Mouse (Mus musculus): Measurements from ENCODE around the gene Prg2. TPM values are rescaled to one million over a fixed set of nuclear protein-coding genes. Genes with fewer than 3 reads are reported as not detected.

Gene Prg2
- 0.22 and 0.69 TPM in 2 replicates for polyA plus RNA-seq (2015; fragmentation: Nextera tagmentation; extraction: Ambion mirVana)

DNA sequence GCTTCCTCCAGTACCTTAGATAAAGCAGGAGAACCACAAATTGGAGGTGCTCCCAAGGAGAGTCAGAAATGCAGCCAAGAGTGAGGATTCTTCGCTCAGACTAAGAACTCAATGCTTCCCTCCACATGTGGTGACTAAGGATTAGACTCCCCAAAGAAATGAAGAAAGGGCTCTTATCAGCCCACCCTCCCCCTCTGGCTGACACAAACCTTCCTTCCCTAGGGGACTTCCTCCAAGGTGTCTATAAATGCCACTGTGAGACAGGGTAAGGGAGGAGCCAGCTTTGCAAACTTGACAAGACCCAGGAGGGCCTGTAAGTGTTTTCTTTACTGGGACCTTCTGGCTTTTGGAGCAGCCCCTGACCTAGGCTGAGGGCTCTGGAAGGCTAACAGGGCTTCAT is at the start of gene Prg2:
Gene Prg2 (plus strand): TSS at position 274 of the 400 bp plus-strand sequence.
- Histone ChIP-seq H3K36me3 (no peaks in the 10 kb centered on the region), H3K4me2 (no peak within 1 kb of the TSS), H3K27me3 (replicated peaks) (no peaks in the 10 kb centered on the region), H3K4me1 (no peaks in the 10 kb centered on the region), H3K9ac (replicated peaks) (no peak within 1 kb of the TSS), H3K4me3 (replicated peaks) (no peak within 1 kb of the TSS), H3K9me3 (replicated peaks) (no peaks in the 10 kb centered on the region), H3K27ac (replicated peaks) (no peak within 1 kb of the TSS)
- WGBS, result 58% methylated on average over 1 of the region's 1 CpGs
- no peak for ATAC-seq (ENCODE audit: low FRiP score)

DNA sequence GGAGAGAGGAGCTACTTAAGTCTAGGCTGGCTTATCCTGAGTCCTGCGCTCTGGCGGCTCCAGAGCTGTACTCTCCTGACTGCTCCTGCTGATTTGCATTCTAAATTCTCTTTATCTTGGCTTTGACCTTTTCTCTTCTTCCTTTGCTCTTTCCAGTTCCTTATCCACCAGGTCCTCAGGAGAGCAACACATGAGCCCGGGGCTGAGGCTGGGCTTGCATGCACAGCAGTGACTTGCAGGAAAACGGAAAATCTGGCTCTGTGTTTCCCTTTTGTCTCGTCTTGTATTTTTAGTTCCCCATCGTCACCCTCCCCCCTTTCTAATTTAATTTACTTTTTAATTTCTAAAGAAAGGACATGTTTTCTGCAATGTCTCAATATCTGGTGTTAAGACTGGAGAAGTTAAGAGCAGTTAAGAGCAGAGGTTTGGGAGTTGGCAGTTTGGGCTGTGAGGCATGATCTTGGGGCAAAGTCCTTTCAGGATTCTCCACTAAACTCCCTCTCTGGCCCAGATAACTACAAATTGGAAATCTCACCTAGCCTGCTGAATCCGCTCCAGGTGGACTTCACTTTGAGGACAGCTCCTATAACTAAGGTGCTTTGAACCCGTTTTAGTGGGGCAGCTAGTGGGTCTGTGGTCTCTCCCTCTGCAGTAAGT is 46.1 kb upstream of the Prg2 start:
- ATAC-seq (ENCODE audit: low FRiP score), result no peak
- H3K36me3 ChIP-seq, result no peaks in the 10 kb centered on the region
- no peak overlapping the region for H3K4me3 ChIP-seq (replicated peaks)
- WGBS, result 79% methylated on average over 8 of the region's 8 CpGs
- H3K4me2 ChIP-seq, result no peak overlapping the region
- no peaks in the 10 kb centered on the region for H3K4me1 ChIP-seq
- no peak overlapping the region for H3K27ac ChIP-seq (replicated peaks)
- no peaks in the 10 kb centered on the region for H3K9me3 ChIP-seq (replicated peaks)
- H3K9ac ChIP-seq (replicated peaks), result no peak overlapping the region
- no peaks in the 10 kb centered on the region for H3K27me3 ChIP-seq (replicated peaks)

DNA sequence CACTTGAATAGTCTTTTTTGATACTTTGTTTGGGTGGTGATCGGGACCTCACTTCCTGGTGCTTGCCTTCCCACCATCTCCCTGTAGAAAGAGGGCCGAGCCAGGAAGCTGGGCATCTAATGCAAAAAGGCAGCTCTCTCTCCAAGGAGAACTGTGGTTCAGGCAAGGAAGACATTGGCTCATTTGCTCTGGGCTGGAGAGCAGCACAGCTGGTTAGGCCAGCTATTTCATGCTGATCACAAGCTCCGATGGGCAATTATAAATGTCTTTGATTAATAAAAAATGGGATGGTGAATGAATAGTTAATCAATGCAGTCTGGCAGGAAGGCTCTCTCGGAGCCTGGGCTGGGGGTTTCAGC is 45.6 kb upstream of the Prg2 start:
- Histone ChIP-seq H3K27ac (replicated peaks) (no peak overlapping the region), H3K9me3 (replicated peaks) (no peaks in the 10 kb centered on the region), H3K4me2 (no peak overlapping the region), H3K36me3 (no peaks in the 10 kb centered on the region), H3K27me3 (replicated peaks) (no peaks in the 10 kb centered on the region), H3K4me1 (no peaks in the 10 kb centered on the region), H3K9ac (replicated peaks) (no peak overlapping the region), H3K4me3 (replicated peaks) (no peak overlapping the region)
- no peak for ATAC-seq (ENCODE audit: low FRiP score)
- 51% methylated on average over 4 of the region's 4 CpGs for WGBS

DNA sequence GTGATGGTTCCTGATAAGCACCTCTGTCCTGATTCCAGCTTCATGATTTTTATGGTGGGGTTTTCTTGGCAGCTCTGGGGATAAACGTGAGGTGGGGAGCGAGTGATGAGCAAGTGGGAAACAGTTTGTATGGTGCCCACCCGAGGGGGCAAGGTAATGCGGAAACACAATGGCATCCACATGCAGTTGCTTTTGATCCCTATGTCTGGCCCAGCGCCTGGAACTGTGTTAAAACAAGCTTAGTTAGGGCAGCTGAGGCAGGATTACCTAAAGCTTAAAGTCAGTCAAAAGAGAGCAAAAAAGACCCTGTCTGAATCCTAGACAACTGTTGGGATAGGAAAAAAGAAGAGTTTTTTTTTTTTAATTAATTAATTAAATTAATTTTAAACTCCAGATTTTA is 45.2 kb upstream of the Prg2 start:
- Histone ChIP-seq H3K27me3 (replicated peaks) (no peaks in the 10 kb centered on the region), H3K27ac (replicated peaks) (no peak overlapping the region), H3K4me1 (no peaks in the 10 kb centered on the region), H3K9me3 (replicated peaks) (no peaks in the 10 kb centered on the region), H3K4me2 (no peak overlapping the region), H3K36me3 (no peaks in the 10 kb centered on the region), H3K4me3 (replicated peaks) (no peak overlapping the region), H3K9ac (replicated peaks) (no peak overlapping the region)
- ATAC-seq (ENCODE audit: low FRiP score), result no peak
- 70% methylated on average over 5 of the region's 5 CpGs for WGBS

DNA sequence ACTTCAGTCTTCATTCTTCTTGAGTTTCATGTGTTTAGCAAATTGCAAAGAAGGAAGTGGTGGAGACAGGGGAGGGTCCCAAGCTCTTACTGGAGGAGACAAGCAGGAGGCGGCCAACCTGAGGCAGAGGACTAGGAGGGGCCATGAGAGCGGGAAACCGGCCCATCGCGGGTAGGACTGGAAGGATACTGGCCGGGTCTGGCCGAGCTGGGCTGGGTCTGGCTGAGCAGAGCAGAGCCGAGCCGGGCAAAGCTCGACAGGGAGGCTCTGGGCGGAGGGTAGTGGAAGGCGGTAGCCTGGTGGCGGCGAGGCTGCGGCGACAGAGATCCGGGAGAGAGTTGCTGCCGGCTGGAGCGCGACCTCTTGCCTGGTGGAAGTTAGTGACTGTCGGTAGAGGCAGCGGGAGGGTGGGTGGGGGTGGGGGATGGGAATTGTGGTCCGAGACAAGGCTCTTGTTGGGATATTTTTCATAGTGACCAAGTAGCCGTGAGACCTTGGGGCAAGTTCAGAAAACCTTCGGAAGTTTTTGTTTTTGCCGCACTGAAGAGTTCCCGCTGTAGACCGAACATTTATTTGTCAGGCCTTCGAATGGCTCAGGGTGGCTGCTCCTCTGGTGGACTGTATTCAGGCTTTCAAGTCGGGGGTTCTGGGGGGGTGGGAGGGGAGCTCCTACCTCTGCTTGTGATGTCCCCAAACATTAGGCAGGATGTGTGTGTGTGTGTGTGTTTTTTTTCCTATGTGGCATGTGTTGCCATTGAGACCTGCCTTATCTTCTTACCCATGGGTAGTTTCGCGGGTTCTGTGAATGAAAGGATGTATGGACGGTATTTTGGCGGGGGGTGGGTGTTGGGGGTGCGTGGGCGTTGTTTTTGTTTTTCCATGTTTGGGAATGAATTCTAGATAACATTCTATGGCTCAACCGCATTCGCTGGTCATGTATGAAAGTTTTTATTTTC is 43.5 kb upstream of the Prg2 start, which contains the start of gene Slc43a3:
Gene Slc43a3 (plus strand): TSS at position 106 of the 956 bp plus-strand sequence.
- H3K9me3 ChIP-seq (replicated peaks), result no peaks in the 10 kb centered on the region
- no peak within 1 kb of the TSS for H3K9ac ChIP-seq (replicated peaks)
- H3K4me2 ChIP-seq, result peak within 1 kb of the TSS; percentile 52
- no peaks in the 10 kb centered on the region for H3K27me3 ChIP-seq (replicated peaks)
- WGBS, result 25% methylated on average over 37 of the region's 38 CpGs
- H3K36me3 ChIP-seq, result no peaks in the 10 kb centered on the region
- no peaks in the 10 kb centered on the region for H3K4me1 ChIP-seq
- ATAC-seq (ENCODE audit: low FRiP score), result peak; percentile 63; the same call in 1 of the 2 replicates
- H3K4me3 ChIP-seq (replicated peaks), result peak within 1 kb of the TSS; percentile 32
- H3K27ac ChIP-seq (replicated peaks), result no peak within 1 kb of the TSS

DNA sequence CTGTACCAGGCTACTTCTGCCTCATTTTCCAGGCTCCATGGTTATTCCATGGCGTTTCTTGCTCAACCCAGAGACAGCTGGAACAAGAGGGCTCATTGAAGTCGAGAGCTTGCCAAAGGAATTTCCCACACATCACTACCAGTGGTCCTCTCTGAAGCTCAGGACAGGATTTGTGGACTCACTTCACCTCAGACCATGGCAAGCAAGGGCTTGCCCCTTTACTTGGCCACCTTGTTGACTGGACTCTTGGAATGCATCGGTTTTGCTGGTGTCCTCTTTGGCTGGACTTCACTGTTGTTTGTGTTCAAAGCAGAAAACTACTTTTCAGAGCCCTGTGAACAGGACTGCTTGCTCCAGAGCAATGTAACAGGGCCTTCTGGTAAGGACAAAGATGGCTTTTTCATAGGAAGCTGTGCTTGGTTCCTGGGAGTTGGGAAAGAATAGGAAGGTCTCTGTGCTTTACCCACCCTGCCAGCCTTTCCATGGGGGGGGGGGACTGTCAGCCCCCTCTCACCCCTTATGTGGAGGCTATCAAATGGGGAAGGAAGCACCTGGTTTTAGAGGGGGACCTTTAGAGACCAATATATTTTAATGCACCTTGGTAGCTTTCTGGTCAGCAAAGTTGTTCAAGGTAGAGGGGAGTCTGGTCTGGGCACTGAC is 42.6 kb upstream of the Prg2 start:
- no peak overlapping the region for H3K9ac ChIP-seq (replicated peaks)
- 79% methylated on average over 3 of the region's 3 CpGs for WGBS
- no peaks in the 10 kb centered on the region for H3K4me1 ChIP-seq
- H3K36me3 ChIP-seq, result no peaks in the 10 kb centered on the region
- no peak for ATAC-seq (ENCODE audit: low FRiP score)
- no peaks in the 10 kb centered on the region for H3K9me3 ChIP-seq (replicated peaks)
- H3K4me3 ChIP-seq (replicated peaks), result no peak overlapping the region; the same call in 1 of the 2 replicates
- H3K27ac ChIP-seq (replicated peaks), result no peak overlapping the region
- peak overlapping the region; percentile 52; the same call in 1 of the 2 replicates for H3K4me2 ChIP-seq
- H3K27me3 ChIP-seq (replicated peaks), result no peaks in the 10 kb centered on the region

DNA sequence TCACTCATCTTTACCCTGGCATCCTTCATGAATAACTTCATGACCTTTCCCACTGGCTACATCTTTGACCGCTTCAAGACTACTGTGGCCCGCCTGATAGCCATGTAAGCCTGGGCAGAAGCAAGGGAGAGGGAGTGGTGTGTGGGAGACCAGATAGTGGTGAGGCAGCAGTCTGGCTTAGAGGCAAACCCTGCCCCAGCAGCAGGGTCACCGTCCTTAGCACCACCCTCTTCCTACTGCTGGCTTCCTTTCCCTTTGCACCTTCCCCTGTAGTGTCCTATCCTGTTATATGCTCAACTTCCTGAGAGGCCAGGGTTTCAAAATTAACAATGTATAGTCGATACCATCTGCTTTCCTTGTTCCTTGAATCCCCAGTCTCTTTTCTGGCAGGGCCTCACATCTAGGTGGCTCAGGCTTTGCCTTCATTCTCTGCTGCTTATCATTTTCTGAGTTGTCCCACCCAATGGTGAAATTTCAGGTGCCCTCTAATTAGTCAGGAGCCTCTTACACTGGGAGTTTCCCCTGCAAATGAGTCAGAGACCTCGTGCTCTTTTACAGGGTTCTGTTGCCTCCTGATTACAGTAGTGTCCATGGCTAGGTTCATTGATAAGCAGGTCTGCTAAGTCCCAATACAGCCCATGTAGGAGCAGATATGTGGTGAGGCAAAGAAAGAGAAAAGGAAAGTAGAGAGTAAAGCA is 41.9 kb upstream of the Prg2 start:
- ATAC-seq (ENCODE audit: low FRiP score), result no peak
- no peaks in the 10 kb centered on the region for H3K4me1 ChIP-seq
- H3K9me3 ChIP-seq (replicated peaks), result no peaks in the 10 kb centered on the region
- H3K36me3 ChIP-seq, result no peaks in the 10 kb centered on the region
- H3K27ac ChIP-seq (replicated peaks), result no peak overlapping the region
- no peaks in the 10 kb centered on the region for H3K27me3 ChIP-seq (replicated peaks)
- H3K9ac ChIP-seq (replicated peaks), result no peak overlapping the region
- no peak overlapping the region for H3K4me3 ChIP-seq (replicated peaks)
- 85% methylated on average over 5 of the region's 5 CpGs for WGBS
- peak overlapping the region; percentile 6; the same call in 1 of the 2 replicates for H3K4me2 ChIP-seq

DNA sequence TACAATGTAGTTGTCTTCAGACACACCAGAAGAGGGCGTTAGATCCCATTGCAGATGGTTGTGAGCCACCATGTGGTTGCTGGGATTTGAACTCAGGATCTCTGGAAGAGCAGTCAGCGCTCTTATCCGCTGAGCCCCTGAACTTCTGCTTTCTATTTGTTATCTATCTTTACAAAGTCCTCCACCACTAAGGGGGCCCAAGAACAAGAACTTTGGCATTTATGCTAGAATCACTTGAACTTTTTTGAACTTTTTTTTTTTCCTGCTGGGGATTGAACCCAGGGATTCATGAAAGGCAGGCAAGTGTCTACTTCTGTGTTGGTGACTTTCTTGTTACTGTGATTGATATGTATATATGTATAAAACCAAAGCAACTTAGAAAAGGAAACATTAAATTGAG is 41.0 kb upstream of the Prg2 start:
- no peak for ATAC-seq (ENCODE audit: low FRiP score)
- Histone ChIP-seq H3K27me3 (replicated peaks) (no peaks in the 10 kb centered on the region), H3K9ac (replicated peaks) (no peak overlapping the region), H3K4me1 (no peaks in the 10 kb centered on the region), H3K9me3 (replicated peaks) (no peaks in the 10 kb centered on the region), H3K36me3 (no peaks in the 10 kb centered on the region), H3K27ac (replicated peaks) (no peak overlapping the region), H3K4me2 (no peak overlapping the region), H3K4me3 (replicated peaks) (no peak overlapping the region)
- 94% methylated on average over 3 of the region's 3 CpGs for WGBS

DNA sequence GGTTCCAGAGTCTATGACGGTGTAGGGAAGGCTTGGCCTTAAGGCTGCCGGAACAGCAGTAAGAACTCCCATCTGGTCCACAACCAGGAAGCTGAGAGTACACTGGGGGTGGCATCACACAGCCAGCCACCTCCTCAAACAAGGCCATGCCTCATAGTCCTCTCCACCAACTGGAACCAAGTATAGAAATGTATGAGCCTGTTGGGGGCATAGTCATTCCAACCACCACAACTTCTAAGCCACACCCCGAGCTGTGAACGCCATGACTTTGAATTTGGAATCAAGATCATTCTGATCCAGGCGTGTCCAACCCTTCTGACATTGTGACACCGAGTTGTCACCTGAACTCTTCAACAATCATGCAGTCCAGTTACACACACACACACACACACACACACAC is 40.5 kb upstream of the Prg2 start:
- WGBS, result 95% methylated on average over 6 of the region's 6 CpGs
- Histone ChIP-seq H3K27me3 (replicated peaks) (no peaks in the 10 kb centered on the region), H3K27ac (replicated peaks) (no peak overlapping the region), H3K9me3 (replicated peaks) (no peaks in the 10 kb centered on the region), H3K36me3 (no peaks in the 10 kb centered on the region), H3K4me2 (no peak overlapping the region), H3K4me1 (no peaks in the 10 kb centered on the region), H3K9ac (replicated peaks) (no peak overlapping the region), H3K4me3 (replicated peaks) (no peak overlapping the region)
- no peak for ATAC-seq (ENCODE audit: low FRiP score)

DNA sequence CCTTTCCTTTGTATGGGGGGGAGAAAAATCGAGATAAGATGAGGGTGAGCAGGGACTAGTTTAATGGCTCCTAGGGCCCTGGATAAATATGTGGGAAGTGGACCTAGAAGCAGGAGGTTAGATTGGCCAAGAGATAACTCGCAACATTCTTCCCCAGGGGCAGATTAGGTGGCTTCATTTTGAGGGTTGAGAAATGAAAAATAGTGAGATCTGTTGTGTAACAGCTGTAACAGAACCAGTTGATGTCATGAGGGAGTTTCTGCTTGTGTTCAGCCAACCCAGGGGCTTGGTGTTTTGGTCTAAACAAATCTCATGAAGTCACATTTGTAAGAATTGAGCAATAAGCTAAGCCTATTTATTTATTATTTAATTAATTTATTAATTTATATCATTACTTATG is 38.9 kb upstream of the Prg2 start:
- 89% methylated on average over 2 of the region's 2 CpGs for WGBS

DNA sequence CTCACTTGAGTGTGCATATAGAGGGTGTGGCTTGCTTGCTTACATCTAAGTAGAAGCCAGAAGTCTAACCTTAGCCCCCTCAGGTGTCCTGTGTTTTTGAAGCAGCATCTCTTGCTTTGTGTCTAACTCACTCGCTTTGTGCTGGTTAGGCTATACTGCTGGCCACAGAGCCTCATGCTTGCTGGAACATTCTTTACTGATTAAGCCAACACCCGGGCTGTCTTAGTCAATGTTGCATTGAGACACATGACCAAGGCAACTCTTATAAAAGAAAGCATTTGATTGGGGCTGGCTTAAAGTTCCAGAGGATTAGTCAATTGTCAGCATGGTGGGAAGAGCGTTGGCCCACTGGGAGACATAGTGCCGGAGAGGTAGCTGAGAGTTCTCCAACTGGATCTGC is 38.5 kb upstream of the Prg2 start:
- WGBS, result 94% methylated on average over 4 of the region's 4 CpGs
- H3K4me3 ChIP-seq (replicated peaks), result no peak overlapping the region
- no peaks in the 10 kb centered on the region for H3K36me3 ChIP-seq
- no peak overlapping the region for H3K4me2 ChIP-seq
- no peaks in the 10 kb centered on the region for H3K27me3 ChIP-seq (replicated peaks)
- ATAC-seq (ENCODE audit: low FRiP score), result no peak
- no peak overlapping the region for H3K27ac ChIP-seq (replicated peaks)
- no peaks in the 10 kb centered on the region for H3K9me3 ChIP-seq (replicated peaks)
- H3K4me1 ChIP-seq, result no peaks in the 10 kb centered on the region
- no peak overlapping the region for H3K9ac ChIP-seq (replicated peaks)

More for the DNA sequence above, 38.9 kb upstream of the Prg2 start:
- Histone ChIP-seq H3K4me1 (no peaks in the 10 kb centered on the region), H3K4me2 (no peak overlapping the region), H3K27ac (replicated peaks) (no peak overlapping the region), H3K9ac (replicated peaks) (no peak overlapping the region), H3K27me3 (replicated peaks) (no peaks in the 10 kb centered on the region), H3K9me3 (replicated peaks) (no peaks in the 10 kb centered on the region), H3K4me3 (replicated peaks) (no peak overlapping the region), H3K36me3 (no peaks in the 10 kb centered on the region)
- ATAC-seq (ENCODE audit: low FRiP score), result no peak

All from neural tube, embryonic 15.5 days (tissue).